Mouse (Mus musculus): ENCODE data around the gene Med7.

DNA sequence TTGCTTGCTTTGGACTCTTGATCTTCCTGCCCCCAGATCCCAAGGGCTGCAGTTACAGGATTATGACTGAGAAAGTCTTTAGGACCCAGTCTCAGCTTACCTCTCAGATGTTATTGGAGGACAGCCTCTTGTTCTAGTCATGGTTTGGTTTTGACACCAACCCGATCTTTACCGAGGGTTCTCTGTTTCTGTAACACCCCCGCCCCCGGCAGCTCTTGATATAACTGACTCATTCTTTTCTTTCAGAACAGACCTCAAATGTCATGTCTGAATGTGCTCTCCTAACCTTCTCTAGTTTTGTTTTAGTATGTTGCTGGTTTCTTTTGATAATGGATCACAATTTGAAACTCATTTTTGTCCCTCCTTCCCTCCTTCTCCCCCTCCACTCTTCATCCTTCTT is 37.5 kb downstream of the Med7 start:
- TF ChIP-seq EP300 (IDR thresholded peaks at IDR 0.05; ENCODE audit: low read depth) (no peak), CTCF (IDR thresholded peaks at IDR 0.05; ENCODE audit: low read depth) (no peak)
